Mouse (Mus musculus) myocyte (in vitro differentiated cells): ENCODE data around the gene Fnbp1l.

Source experiments
- E2F4 ChIP-seq: IDR thresholded peaks from one replicate; pipeline ENCODE4 v1.6.1; 2011; ENCODE audit warnings: mild to moderate bottlenecking, control low read depth, moderate library complexity; ENCODE audit not compliant: insufficient read depth
- MAX ChIP-seq: IDR thresholded peaks from one replicate; pipeline ENCODE4 v1.6.1; 2011; ENCODE audit warnings: low read depth, mild to moderate bottlenecking, control low read depth
- POLR2A ChIP-seq: IDR thresholded peaks from one replicate; pipeline ENCODE4 v1.6.1; 2011; ENCODE audit warnings: low read depth, mild to moderate bottlenecking, control low read depth, moderate library complexity; ENCODE audit not compliant: insufficient read length
- TCF12 ChIP-seq: IDR thresholded peaks from one replicate; pipeline ENCODE4 v1.6.1; 2011; ENCODE audit warnings: mild to moderate bottlenecking, control low read depth; ENCODE audit not compliant: poor library complexity, insufficient read depth, severe bottlenecking
- USF1 ChIP-seq: IDR thresholded peaks from one replicate; pipeline ENCODE4 v1.6.1; 2011; ENCODE audit warnings: low read depth, mild to moderate bottlenecking, control low read depth, moderate library complexity

DNA sequence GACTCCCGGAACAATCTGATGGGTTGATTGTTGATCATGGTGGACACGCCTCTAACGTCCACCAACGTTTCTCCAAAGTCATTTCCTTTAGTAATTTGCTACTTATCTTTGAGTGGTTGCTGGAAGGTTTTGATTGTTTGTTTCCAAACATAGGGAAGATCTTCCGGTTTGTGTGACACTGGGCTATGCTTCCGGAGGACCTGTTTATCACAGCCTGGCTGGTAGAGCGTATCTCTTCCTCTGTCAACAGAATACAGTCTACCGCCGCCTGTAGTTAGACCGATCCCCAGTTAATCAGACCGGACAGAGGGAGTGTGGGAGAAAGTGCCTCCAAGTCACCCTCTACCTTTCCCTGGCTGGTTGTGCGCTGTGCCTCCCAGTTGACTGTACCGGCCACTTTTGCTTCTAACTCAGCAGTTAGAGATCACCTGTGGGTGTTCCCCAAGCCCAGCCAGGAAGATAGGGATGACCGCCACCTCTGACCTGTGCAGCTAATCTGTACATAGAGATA is 109.2 kb downstream of the Fnbp1l start:
- TF ChIP-seq USF1 (no peak), TCF12 (no peak), POLR2A (no peak), MAX (no peak), E2F4 (no peak)
